Comparison of ENCODE assay signal across 9 mouse cellular contexts in the genomic region with DNA sequence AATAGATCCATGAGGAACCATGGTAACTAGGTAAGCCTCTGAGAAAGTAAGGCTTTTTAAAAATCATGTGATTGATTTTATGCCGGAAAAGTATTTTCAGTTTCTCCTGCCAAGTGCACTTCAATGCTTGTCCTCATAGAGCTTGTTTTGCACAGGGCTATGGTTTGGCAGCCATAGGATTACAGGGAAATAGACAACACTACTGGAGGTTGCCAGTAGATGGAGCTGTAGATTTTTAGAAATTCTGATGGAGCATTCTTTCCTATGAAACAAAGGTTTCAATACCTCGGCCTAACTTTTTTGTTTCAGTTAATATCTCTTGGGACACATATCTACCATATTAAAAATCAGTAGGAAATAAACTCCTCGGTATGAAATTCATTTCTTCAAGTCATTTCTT.
DNase-seq lines count a peak whose midpoint lies in the region; ATAC-seq and TF ChIP-seq lines count a peak whose summit lies in the region.
"Had no signal": no experiment of that assay in that cellular context is flagged by ENCODE, and none has a peak within 500 bp of the region (broad histone marks: within the 10 kb centered on the region; RNA-seq: fewer than 3 reads in every experiment).

No protein-coding gene starts in this region.

- no peak for TF ChIP-seq EP300 in CH12.LX (IDR thresholded peaks at IDR 0.05; ENCODE audit: low read length)

- TF ChIP-seq POLR2A in CH12.LX (IDR thresholded peaks at IDR 0.05; ENCODE audit: low read depth, low read length) = no peak

- no peak overlapping the region for H3K4me2 ChIP-seq in intestine, embryonic 16.5 days (ENCODE audit: low read depth, low read length)
- no peak overlapping the region for H3K4me2 ChIP-seq in intestine, embryonic 15.5 days (replicated peaks)
- H3K4me2 ChIP-seq in CH12.LX (ENCODE audit: insufficient read depth, low read depth, poor library complexity, severe bottlenecking) = no peak overlapping the region
- H3K4me2 ChIP-seq: hindbrain, embryonic 12.5 days had no signal

- no peak overlapping the region for H3K27ac ChIP-seq in intestine, embryonic 16.5 days (ENCODE audit: low read length)
- H3K27ac ChIP-seq in intestine, embryonic 15.5 days = no peak overlapping the region
- H3K27ac ChIP-seq in CH12.LX (ENCODE audit: insufficient read depth, low read depth) = no peak overlapping the region
- H3K27ac ChIP-seq: hindbrain, embryonic 12.5 days had no signal

- POLR2A ChIA-PET in Patski (lab: Charles Lee) = no interaction called here

- no peaks in the 10 kb centered on the region for H3K36me3 ChIP-seq in intestine, embryonic 16.5 days (ENCODE audit: control insufficient read depth, insufficient read depth, low read length)
- no peaks in the 10 kb centered on the region for H3K36me3 ChIP-seq in intestine, embryonic 15.5 days
- no peaks in the 10 kb centered on the region for H3K36me3 ChIP-seq in CH12.LX (replicated peaks in 1 of 2; ENCODE audit: control insufficient read depth in 1 of 2, insufficient read depth in 1 of 2, low read length in 1 of 2)
- H3K36me3 ChIP-seq: hindbrain, embryonic 12.5 days had no signal

- H3K4me3 ChIP-seq in intestine, embryonic 16.5 days (ENCODE audit: low read length) = no peak overlapping the region
- no peak overlapping the region for H3K4me3 ChIP-seq in intestine, embryonic 15.5 days (replicated peaks)
- H3K4me3 ChIP-seq in CH12.LX (replicated peaks in 1 of 3; ENCODE audit: low read depth in 2 of 3, low read length in 2 of 3, poor library complexity in 1 of 3) = no peak overlapping the region
- H3K4me3 ChIP-seq: hindbrain, embryonic 12.5 days had no signal

- no peaks in the 10 kb centered on the region for H3K4me1 ChIP-seq in intestine, embryonic 16.5 days (ENCODE audit: control insufficient read depth, insufficient read depth, low read length)
- H3K4me1 ChIP-seq in intestine, embryonic 15.5 days (replicated peaks) = no peaks in the 10 kb centered on the region
- H3K4me1 ChIP-seq in CH12.LX (ENCODE audit: control insufficient read depth in 1 of 2, insufficient read depth in 2 of 2) = no peaks in the 10 kb centered on the region
- H3K4me1 ChIP-seq: hindbrain, embryonic 12.5 days had no signal

- TF ChIP-seq CTCF in CH12.LX (conservative IDR thresholded peaks at IDR 0.05 in 1 of 2, IDR thresholded peaks at IDR 0.05 in 1 of 2; ENCODE audit: low read depth in 2 of 2, low read length in 2 of 2) (peak in 1 of 2 experiments; percentile 66; a peak in 3 of 4 replicates), Patski (IDR thresholded peaks at IDR 0.05) (peak; percentile 50)

- 55% methylated on average over 3 of the region's 3 CpGs for WGBS in intestine, embryonic 16.5 days
- 47% methylated on average over 3 of the region's 3 CpGs for WGBS in intestine, embryonic 15.5 days

- peak; percentile 79 for TF ChIP-seq RAD21 in CH12.LX (IDR thresholded peaks at IDR 0.05; ENCODE audit: low read depth, low read length)

- H3K9ac ChIP-seq in intestine, embryonic 16.5 days (ENCODE audit: low read depth, low read length) = no peak overlapping the region
- H3K9ac ChIP-seq in intestine, embryonic 15.5 days = no peak overlapping the region
- H3K9ac ChIP-seq in CH12.LX (ENCODE audit: insufficient read depth, low read depth) = no peak overlapping the region
- H3K9ac ChIP-seq: hindbrain, embryonic 12.5 days had no signal

- 0 out of 2 replicates have a peak, but pooled peaks have one; percentile 42 for ATAC-seq in intestine, embryonic 16.5 days
- no peak for ATAC-seq in intestine, embryonic 15.5 days
- no peak for ATAC-seq in Patski
- ATAC-seq in CD4-positive, CD25-positive, alpha-beta regulatory T cell, adult 4 months = no peak

- no peaks in the 10 kb centered on the region for H3K27me3 ChIP-seq in intestine, embryonic 16.5 days (replicated peaks; ENCODE audit: control insufficient read depth, insufficient read depth, low read length)
- no peaks in the 10 kb centered on the region for H3K27me3 ChIP-seq in intestine, embryonic 15.5 days (replicated peaks)
- no peaks in the 10 kb centered on the region for H3K27me3 ChIP-seq in CH12.LX (replicated peaks)
- H3K27me3 ChIP-seq in Patski = no peaks in the 10 kb centered on the region
- H3K27me3 ChIP-seq: hindbrain, embryonic 12.5 days had no signal

- H3K79me2 ChIP-seq in CH12.LX (replicated peaks; ENCODE audit: control insufficient read depth, extremely low read depth, insufficient read depth, poor library complexity, severe bottlenecking) = no peaks in the 10 kb centered on the region

- in situ Hi-C loops in CH12.LX (cut with MboI; ENCODE audit: low pct_ligation_motif_present, low pct_unique_long_range_greater_than_20kb, low sequenced_read_pairs) = no loop called here
- in situ Hi-C loops in Patski (cut with MboI; ENCODE audit: low pct_unique_long_range_greater_than_20kb) = no loop called here

- dilution Hi-C loops in CH12.LX (cut with MboI; ENCODE audit: extremely low pct_ligation_motif_present, extremely low pct_unique_long_range_greater_than_20kb, low sequenced_read_pairs) = no loop called here

- CTCF ChIA-PET in Patski (lab: Charles Lee) = interaction anchor here (0.9 to 1.5 kb wide), 3 partner anchors 14 to 873 kb away, joined by 3 to 4 read pairs (median 3); no protein-coding TSS in a partner anchor

- peak; percentile 52 for DNase-seq in CH12.LX (ENCODE audit: extremely low read depth)
- DNase-seq in Patski (ENCODE audit: low read depth, low spot score) = no peak
- DNase-seq in kidney, postnatal 14 days = peak; percentile 18
- DNase-seq in ovary, adult 18-20 months (ENCODE audit: low spot score) = no peak
- DNase-seq in spleen, postnatal 14 days (ENCODE audit: low spot score in 2 of 2) = no peak

- H3K9me3 ChIP-seq in intestine, embryonic 16.5 days (ENCODE audit: control insufficient read depth, low read length) = no peaks in the 10 kb centered on the region
- no peaks in the 10 kb centered on the region for H3K9me3 ChIP-seq in intestine, embryonic 15.5 days
- H3K9me3 ChIP-seq in CH12.LX (replicated peaks; ENCODE audit: low read length) = peaks cover 5% of the 10 kb centered on the region
- H3K9me3 ChIP-seq: hindbrain, embryonic 12.5 days had no signal

TF ChIP-seq in CH12.LX, 34 proteins besides CTCF, POLR2A, EP300 and RAD21:
- TF ChIP-seq SMC3 (IDR thresholded peaks at IDR 0.05; ENCODE audit: low read depth, low read length) = peak; percentile 62
- no peak for TF ChIP-seq RCOR1 (conservative IDR thresholded peaks at IDR 0.05; ENCODE audit: low read depth, low read length)
- no peak for TF ChIP-seq CHD2 (IDR thresholded peaks at IDR 0.05; ENCODE audit: low read length)
- no peak for TF ChIP-seq MXI1 (IDR thresholded peaks at IDR 0.05; ENCODE audit: low read depth, low read length)
- no peak for TF ChIP-seq PAX5 (IDR thresholded peaks at IDR 0.05; ENCODE audit: low read length)
- TF ChIP-seq USF2 (conservative IDR thresholded peaks at IDR 0.05; ENCODE audit: low read depth, low read length) = no peak

Comparison
In these comparisons a context has a peak if more than half of its experiments do, and no peak if none do; other contexts are left out.
1. DNase-seq: peak in CH12.LX (single experiment) and kidney, postnatal 14 days (single experiment); none in Patski (single experiment), ovary, adult 18-20 months (single experiment) and spleen, postnatal 14 days (0 of 2).